Mouse (Mus musculus) C2C12 (cell line): ENCODE measurements at regions not wholly inside any gene's neighbourhood (a gene's known extent, or its start where the extent isn't known, plus 50 kb on each side); places are given as distances from the start of the nearest gene placed in this dataset.

ENCODE experiments used
- H3K27me3 ChIP-seq: one replicate; pipeline ENCODE4 v1.6.1; 2011; ENCODE audit not compliant: control insufficient read depth, insufficient read depth, insufficient read length
- H3K36me3 ChIP-seq: one replicate; pipeline ENCODE4 v1.6.1; 2011; ENCODE audit not compliant: control insufficient read depth, insufficient read depth
- H3K4me3 ChIP-seq: one replicate; pipeline ENCODE4 v1.5.1; 2011; ENCODE audit warnings: mild to moderate bottlenecking, control low read depth; ENCODE audit not compliant: poor library complexity, insufficient read depth, severe bottlenecking
- H3K79me2 ChIP-seq: one replicate; pipeline ENCODE4 v1.6.1; 2011; ENCODE audit not compliant: control insufficient read depth, insufficient read depth
- H3K79me3 ChIP-seq: one replicate; pipeline ENCODE4 v1.6.1; 2011; ENCODE audit warnings: low read depth, control low read depth
- H3ac ChIP-seq: one replicate; pipeline ENCODE3; 2011; ENCODE audit warnings: low read depth; ENCODE audit not compliant: control insufficient read depth, insufficient read length
- CEBPB ChIP-seq: IDR thresholded peaks from one replicate; pipeline ENCODE4 v1.6.1; 2011; ENCODE audit warnings: low read depth, mild to moderate bottlenecking, control low read depth, moderate library complexity
- CTCF ChIP-seq: IDR thresholded peaks from one replicate; pipeline ENCODE4 v1.5.1; 2011; ENCODE audit not compliant: control insufficient read depth, insufficient read depth, insufficient read length
- FOSL1 ChIP-seq: IDR thresholded peaks from one replicate; pipeline ENCODE4 v1.8.0; 2011; ENCODE audit warnings: mild to moderate bottlenecking, low read length; ENCODE audit not compliant: poor library complexity, insufficient read depth, severe bottlenecking
- MAX ChIP-seq: IDR thresholded peaks from one replicate; pipeline ENCODE4 v1.6.1; 2011; ENCODE audit warnings: mild to moderate bottlenecking, control low read depth
- MYOD1 ChIP-seq: IDR thresholded peaks from one replicate; pipeline ENCODE4 v1.6.1; 2011; ENCODE audit warnings: low read depth; ENCODE audit not compliant: control insufficient read depth, insufficient read length
- MYOG ChIP-seq: IDR thresholded peaks from one replicate; pipeline ENCODE4 v1.6.1; 2011; ENCODE audit not compliant: control insufficient read depth, insufficient read length; ENCODE audit errors: extremely low read depth
- USF1 ChIP-seq: IDR thresholded peaks from one replicate; pipeline ENCODE4 v1.6.1; 2011; ENCODE audit warnings: low read depth, mild to moderate bottlenecking, control low read depth, moderate library complexity

- no peaks in the 10 kb centered on the region for H3K79me2 ChIP-seq
- TF ChIP-seq CEBPB (no peak), USF1 (no peak), MAX (no peak), MYOD1 (no peak), FOSL1 (no peak), CTCF (no peak), MYOG (no peak)
- H3K79me3 ChIP-seq = no peaks in the 10 kb centered on the region
- no peaks in the 10 kb centered on the region for H3K27me3 ChIP-seq
- no peak overlapping the region for H3ac ChIP-seq
- no peaks in the 10 kb centered on the region for H3K36me3 ChIP-seq
- no peak overlapping the region for H3K4me3 ChIP-seq
Measured at GRCm38 (mm10) chr2:143011380-143011779, 51.5 kb upstream of the Snrpb2 start.
